Mouse (Mus musculus): Measurements from ENCODE around the gene Gpr55. TPM values are rescaled to one million over a fixed set of nuclear protein-coding genes. Genes with fewer than 3 reads are reported as not detected.
A peak's percentile ranks its signal among the peaks of the same experiment; 100 is the strongest.

Gpr55 gene
- polyA plus RNA-seq, 1 experiment = 0.01 TPM

- peak; percentile 39 for DNase-seq (ENCODE audit: low read depth)
- TF ChIP-seq CTCF (IDR thresholded peaks at IDR 0.05; ENCODE audit: borderline replicate concordance, extremely low read depth, insufficient read depth, insufficient read length) (no peak), POLR2A (IDR thresholded peaks at IDR 0.05; ENCODE audit: borderline replicate concordance, extremely low read depth, insufficient read depth, insufficient read length, poor library complexity, severe bottlenecking) (no peak)
These were observed 63.8 kb downstream of the Gpr55 start for GRCm38 (mm10) chr1:85896781-85897700.

- TF ChIP-seq CTCF (IDR thresholded peaks at IDR 0.05; ENCODE audit: borderline replicate concordance, extremely low read depth, insufficient read depth, insufficient read length) = no peak
- no peak for TF ChIP-seq POLR2A (IDR thresholded peaks at IDR 0.05; ENCODE audit: borderline replicate concordance, extremely low read depth, insufficient read depth, insufficient read length, poor library complexity, severe bottlenecking)
- DNase-seq (ENCODE audit: low read depth) = no peak
These were observed 64.7 kb downstream of the Gpr55 start for GRCm38 (mm10) chr1:85896110-85896509.

- DNase-seq (ENCODE audit: low read depth) = peak; percentile 71
- TF ChIP-seq POLR2A (IDR thresholded peaks at IDR 0.05; ENCODE audit: borderline replicate concordance, extremely low read depth, insufficient read depth, insufficient read length, poor library complexity, severe bottlenecking) (no peak), CTCF (IDR thresholded peaks at IDR 0.05; ENCODE audit: borderline replicate concordance, extremely low read depth, insufficient read depth, insufficient read length) (peak; percentile 51)
These were observed 65.4 kb downstream of the Gpr55 start for GRCm38 (mm10) chr1:85895391-85895837.

GRCm38 (mm10) chr1:85894748-85895360 lies 66.0 kb downstream of the Gpr55 start:
- DNase-seq (ENCODE audit: low read depth) = peak; percentile 80
- TF ChIP-seq CTCF (IDR thresholded peaks at IDR 0.05; ENCODE audit: borderline replicate concordance, extremely low read depth, insufficient read depth, insufficient read length) = no peak

GRCm38 (mm10) chr1:85894231-85894747 lies 66.5 kb downstream of the Gpr55 start, which contains the start of gene Itm2c:
Gene Itm2c, plus strand, starts transcription at chr1:85894281.
- TF ChIP-seq CTCF (IDR thresholded peaks at IDR 0.05; ENCODE audit: borderline replicate concordance, extremely low read depth, insufficient read depth, insufficient read length) (no peak), POLR2A (IDR thresholded peaks at IDR 0.05; ENCODE audit: borderline replicate concordance, extremely low read depth, insufficient read depth, insufficient read length, poor library complexity, severe bottlenecking) (peak; percentile 46; the same call in 1 of the 2 replicates)
- DNase-seq (ENCODE audit: low read depth) = peak; percentile 95

Other genes with a start within 250 kb of the Gpr55 start
- gene A630001G21Rik, start 182.4 kb downstream of the Gpr55 start, polyA plus RNA-seq (2012; rRNA removed) = 0.67 and 0.75 TPM in 2 replicates
- 109 and 118 TPM in 2 replicates for gene Cab39, start 167.6 kb downstream of the Gpr55 start, polyA plus RNA-seq (2012; rRNA removed)
- gene Itm2c, start 66.7 kb downstream of the Gpr55 start, polyA plus RNA-seq (2012; rRNA removed) = 160 and 168 TPM in 2 replicates
- gene 4933407L21Rik, start 32.5 kb downstream of the Gpr55 start, polyA plus RNA-seq (2012; rRNA removed) = 6.9 and 7.5 TPM in 2 replicates
- 0.14 and 0.29 TPM in 2 replicates for gene Spata3, start 55.8 kb upstream of the Gpr55 start, polyA plus RNA-seq (2012; rRNA removed)
- 7.7 and 9.4 TPM in 2 replicates for gene 2810459M11Rik, start 84.9 kb upstream of the Gpr55 start, polyA plus RNA-seq (2012; rRNA removed)
- 88.0 and 89.0 TPM in 2 replicates for gene Psmd1, start 103.4 kb upstream of the Gpr55 start, polyA plus RNA-seq (2012; rRNA removed)
- gene Htr2b, start 151.0 kb upstream of the Gpr55 start, polyA plus RNA-seq (2012; rRNA removed) = 0.03 TPM in 1 of 2 replicates, not detected in the other
- gene Gm21972, start 172.6 kb upstream of the Gpr55 start, polyA plus RNA-seq (2012; rRNA removed) = 0.74 and 1.3 TPM in 2 replicates
- 22.4 and 23.9 TPM in 2 replicates for gene Armc9, start 193.8 kb upstream of the Gpr55 start, polyA plus RNA-seq (2012; rRNA removed)

Measured in brain, embryonic 14.5 days (tissue).